Mouse (Mus musculus) E14TG2a.4 (cell line): ENCODE results near the gene Spata21.

ENCODE experiments used
- CTCF ChIP-seq: conservative IDR thresholded peaks from 2 replicates; pipeline ENCODE4 v1.5.1; 2014; ENCODE audit warnings: low read length
- POU5F1 ChIP-seq: IDR thresholded peaks from 2 replicates; pipeline ENCODE4 v1.6.1; 2014; ENCODE audit warnings: low read length, borderline replicate concordance

DNA sequence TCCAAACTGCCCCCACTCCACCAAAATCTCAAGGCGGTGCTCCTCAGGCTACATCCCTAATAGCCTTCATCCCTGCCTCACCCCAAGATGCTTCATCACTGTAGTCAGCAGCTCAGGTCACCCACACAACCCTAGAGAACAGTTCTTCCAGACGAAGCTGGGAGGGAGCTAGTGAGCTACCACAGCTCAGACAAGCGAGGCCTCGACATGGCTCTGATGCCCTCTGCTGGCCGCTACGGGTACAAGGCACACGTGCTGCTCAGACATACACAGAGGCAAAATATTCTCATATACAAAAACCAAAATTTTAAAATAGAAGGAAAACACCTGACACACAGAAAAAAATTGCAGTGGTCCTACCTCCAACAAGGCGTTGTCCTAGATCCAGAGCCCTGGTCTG is 23.0 kb upstream of the Spata21 start:
- TF ChIP-seq CTCF: peak; percentile 73
- no peak for TF ChIP-seq POU5F1
